14 mouse cellular contexts compared by ENCODE assay signal in the genomic region with DNA sequence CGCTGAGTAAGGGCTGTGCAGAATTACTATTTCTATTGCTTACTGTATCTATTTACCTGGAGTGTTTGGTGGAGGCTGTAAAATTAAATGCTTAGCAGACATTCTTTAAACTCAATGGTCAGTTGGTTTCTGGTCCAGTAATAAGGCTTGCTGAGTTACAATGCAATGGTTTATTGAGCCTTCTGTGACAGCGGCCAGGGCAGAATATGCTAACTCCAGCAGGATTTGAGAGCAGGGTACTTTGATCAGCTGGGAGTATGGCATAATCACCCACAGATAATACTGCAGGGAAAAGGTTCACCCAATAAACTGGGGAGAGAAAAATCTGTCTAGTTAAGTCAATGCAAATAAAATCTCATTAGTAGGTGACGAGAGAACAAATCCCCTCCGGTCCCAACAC.
DNase-seq lines count a peak whose midpoint lies in the region; ATAC-seq and TF ChIP-seq lines count a peak whose summit lies in the region.
"Had no signal": no experiment of that assay in that cellular context is flagged by ENCODE, and none has a peak within 500 bp of the region (broad histone marks: within the 10 kb centered on the region; RNA-seq: fewer than 3 reads in every experiment).

No protein-coding gene starts in this region.

- H3K4me1 ChIP-seq in forebrain, embryonic 10.5 days = peaks cover 98% of the 10 kb centered on the region
- peaks cover 16% of the 10 kb centered on the region; the same call in 1 of the 2 replicates for H3K4me1 ChIP-seq in forebrain, postnatal 0 days (ENCODE audit: insufficient read depth)
- H3K4me1 ChIP-seq in intestine, embryonic 16.5 days (ENCODE audit: control insufficient read depth, insufficient read depth, low read length) = peaks cover 20% of the 10 kb centered on the region
- H3K4me1 ChIP-seq in midbrain, embryonic 15.5 days = peaks cover 54% of the 10 kb centered on the region

- no peak overlapping the region for H3K4me2 ChIP-seq in forebrain, postnatal 0 days (ENCODE audit: low read depth)
- no peak overlapping the region for H3K4me2 ChIP-seq in intestine, embryonic 16.5 days (ENCODE audit: low read depth, low read length)
- no peak overlapping the region for H3K4me2 ChIP-seq in midbrain, embryonic 15.5 days
- H3K4me2 ChIP-seq: embryonic facial prominence, embryonic 13.5 days; heart, embryonic 13.5 days had no signal

- no peak overlapping the region for H3K4me3 ChIP-seq in forebrain, embryonic 10.5 days
- no peak overlapping the region for H3K4me3 ChIP-seq in forebrain, postnatal 0 days (ENCODE audit: low read depth, low read length)
- no peak overlapping the region for H3K4me3 ChIP-seq in layer of hippocampus, adult 2 months
- H3K4me3 ChIP-seq in intestine, embryonic 16.5 days (ENCODE audit: low read length) = no peak overlapping the region
- H3K4me3 ChIP-seq in midbrain, embryonic 15.5 days = no peak overlapping the region
- H3K4me3 ChIP-seq: embryonic facial prominence, embryonic 13.5 days; heart, embryonic 13.5 days had no signal

- no peak for ATAC-seq in forebrain, postnatal 0 days
- ATAC-seq in intestine, embryonic 16.5 days = peak; percentile 86
- ATAC-seq in midbrain, embryonic 15.5 days (replicated peaks) = no peak; the same call in 1 of the 2 replicates

- H3K36me3 ChIP-seq in forebrain, embryonic 10.5 days (replicated peaks) = no peaks in the 10 kb centered on the region
- H3K36me3 ChIP-seq in forebrain, postnatal 0 days (ENCODE audit: insufficient read depth) = no peaks in the 10 kb centered on the region
- H3K36me3 ChIP-seq in intestine, embryonic 16.5 days (ENCODE audit: control insufficient read depth, insufficient read depth, low read length) = no peaks in the 10 kb centered on the region
- H3K36me3 ChIP-seq in midbrain, embryonic 15.5 days (replicated peaks) = no peaks in the 10 kb centered on the region
- H3K36me3 ChIP-seq: embryonic facial prominence, embryonic 13.5 days; heart, embryonic 13.5 days had no signal

- H3K9me3 ChIP-seq in forebrain, embryonic 10.5 days = no peaks in the 10 kb centered on the region
- no peaks in the 10 kb centered on the region for H3K9me3 ChIP-seq in forebrain, postnatal 0 days (ENCODE audit: low read length)
- no peaks in the 10 kb centered on the region for H3K9me3 ChIP-seq in intestine, embryonic 16.5 days (ENCODE audit: control insufficient read depth, low read length)
- H3K9me3 ChIP-seq in midbrain, embryonic 15.5 days = no peaks in the 10 kb centered on the region
- H3K9me3 ChIP-seq: embryonic facial prominence, embryonic 13.5 days; heart, embryonic 13.5 days had no signal

- TF ChIP-seq CTCF in forebrain, postnatal 0 days (IDR thresholded peaks at IDR 0.05; ENCODE audit: low read depth) = no peak
- TF ChIP-seq CTCF in layer of hippocampus, adult 2 months (conservative IDR thresholded peaks at IDR 0.05) = no peak

- H3K9ac ChIP-seq in forebrain, postnatal 0 days = no peak overlapping the region
- H3K9ac ChIP-seq in intestine, embryonic 16.5 days (ENCODE audit: low read depth, low read length) = no peak overlapping the region
- H3K9ac ChIP-seq in midbrain, embryonic 15.5 days = no peak overlapping the region
- H3K9ac ChIP-seq: embryonic facial prominence, embryonic 13.5 days; heart, embryonic 13.5 days had no signal

- H3K27me3 ChIP-seq in forebrain, embryonic 10.5 days (ENCODE audit: poor library complexity, severe bottlenecking) = no peaks in the 10 kb centered on the region; the same call in 1 of the 2 replicates
- H3K27me3 ChIP-seq in forebrain, postnatal 0 days (ENCODE audit: insufficient read depth, low read length) = no peaks in the 10 kb centered on the region
- H3K27me3 ChIP-seq in intestine, embryonic 16.5 days (replicated peaks; ENCODE audit: control insufficient read depth, insufficient read depth, low read length) = no peaks in the 10 kb centered on the region
- H3K27me3 ChIP-seq in midbrain, embryonic 15.5 days (replicated peaks) = no peaks in the 10 kb centered on the region
- H3K27me3 ChIP-seq: embryonic facial prominence, embryonic 13.5 days; heart, embryonic 13.5 days had no signal

- no peak for DNase-seq in forebrain, embryonic 10.5 days (ENCODE audit: extremely low spot score, low spot score)
- no peak for DNase-seq in forebrain, postnatal 0 days
- DNase-seq in layer of hippocampus, adult 2 months (ENCODE audit: low spot score in 2 of 2) = no peak
- no peak for DNase-seq in layer of hippocampus, postnatal 25 days (ENCODE audit: extremely low spot score in 1 of 2, low spot score in 1 of 2)
- DNase-seq in left cerebral cortex, postnatal 36 days (ENCODE audit: low spot score in 2 of 2) = no peak
- no peak for DNase-seq in gastrocnemius, postnatal 36 days
- DNase-seq: adrenal gland, adult 2 months; cerebellum, postnatal 25 days; retina, postnatal 1 day; spleen, adult 18-20 months had no signal

- peak overlapping the region; percentile 78 for H3K27ac ChIP-seq in forebrain, embryonic 10.5 days
- no peak overlapping the region for H3K27ac ChIP-seq in forebrain, postnatal 0 days (ENCODE audit: low read depth, low read length)
- peak overlapping the region; percentile 55; the same call in 1 of the 2 replicates for H3K27ac ChIP-seq in layer of hippocampus, adult 2 months
- H3K27ac ChIP-seq in intestine, embryonic 16.5 days (ENCODE audit: low read length) = peak overlapping the region; percentile 58
- peak overlapping the region; percentile 56 for H3K27ac ChIP-seq in midbrain, embryonic 15.5 days
- H3K27ac ChIP-seq: embryonic facial prominence, embryonic 13.5 days; heart, embryonic 13.5 days had no signal

- intact Hi-C loops in left cerebral cortex, postnatal 36 days (cut with DNase I) = no loop called here
- intact Hi-C loops in gastrocnemius, postnatal 36 days (cut with DNase I) = no loop called here

- 65% methylated on average over 4 of the region's 4 CpGs for WGBS in forebrain, embryonic 10.5 days
- WGBS in forebrain, postnatal 0 days = 36% methylated on average over 4 of the region's 4 CpGs
- 61% methylated on average over 4 of the region's 4 CpGs for WGBS in intestine, embryonic 16.5 days
- WGBS in midbrain, embryonic 15.5 days = 34% methylated on average over 4 of the region's 4 CpGs
